Mouse (Mus musculus) neural tube, embryonic 13.5 days (tissue): ENCODE results near the gene 1700056E22Rik. TPM values are rescaled to one million over a fixed set of nuclear protein-coding genes. Genes with fewer than 3 reads are reported as not detected.

ENCODE experiments used
- ATAC-seq: fragments of 200-750 bp; cut with Nextera tagmentation; 2 replicates; pipeline ENCODE4 v1.8.0; 2017; ENCODE audit warnings: low read depth, mild to moderate bottlenecking, moderate TSS enrichment, moderate library complexity
- H3K27ac ChIP-seq: fragments of 300-500 bp; sonication (generic); replicated peaks from 2 replicates; pipeline ENCODE4 v1.5.1; 2015; ENCODE audit warnings: moderate library complexity, mild to moderate bottlenecking, inconsistent platforms
- H3K27me3 ChIP-seq: fragments of 300-500 bp; sonication (generic); 2 replicates; pipeline ENCODE4 v1.6.1; 2015; ENCODE audit warnings: mild to moderate bottlenecking, inconsistent platforms
- H3K36me3 ChIP-seq: fragments of 300-500 bp; sonication (generic); 2 replicates; pipeline ENCODE4 v1.6.1; 2015; ENCODE audit warnings: mild to moderate bottlenecking, inconsistent platforms
- H3K4me1 ChIP-seq: fragments of 300-500 bp; sonication (generic); replicated peaks from 2 replicates; pipeline ENCODE4 v1.6.1; 2015; ENCODE audit warnings: inconsistent platforms
- H3K4me2 ChIP-seq: fragments of 300-500 bp; sonication (generic); 2 replicates; pipeline ENCODE4 v1.6.1; 2015; ENCODE audit warnings: inconsistent platforms, mild to moderate bottlenecking, moderate library complexity
- H3K4me3 ChIP-seq: fragments of 300-500 bp; sonication (generic); 2 replicates; pipeline ENCODE4 v1.5.1; 2015; ENCODE audit warnings: mild to moderate bottlenecking, inconsistent platforms
- H3K9ac ChIP-seq: fragments of 300-500 bp; sonication (generic); 2 replicates; pipeline ENCODE4 v1.6.1; 2015; ENCODE audit warnings: moderate library complexity, mild to moderate bottlenecking, inconsistent platforms
- H3K9me3 ChIP-seq: fragments of 300-500 bp; sonication (generic); 2 replicates; pipeline ENCODE4 v1.6.1; 2016; ENCODE audit warnings: inconsistent platforms
- WGBS: fragments of 180-500 bp; shearing (Covaris S2); methylation state at CpG from one replicate; pipeline ENCODE4 v1.1.7; 2015; 5-methylcytosine and 5-hydroxymethylcytosine counted together
- polyA plus RNA-seq: library from polyadenylated mRNA; unstranded; fragments of >200 nt; fragmentation: Nextera tagmentation; extraction: Ambion mirVana; gene quantifications from 2 replicates; pipeline ENCODE4 v1.2.1, GENCODE M21; 2015

Gene 1700056E22Rik
- polyA plus RNA-seq, 1 experiment from 2014 or later: 0.89 TPM

DNA sequence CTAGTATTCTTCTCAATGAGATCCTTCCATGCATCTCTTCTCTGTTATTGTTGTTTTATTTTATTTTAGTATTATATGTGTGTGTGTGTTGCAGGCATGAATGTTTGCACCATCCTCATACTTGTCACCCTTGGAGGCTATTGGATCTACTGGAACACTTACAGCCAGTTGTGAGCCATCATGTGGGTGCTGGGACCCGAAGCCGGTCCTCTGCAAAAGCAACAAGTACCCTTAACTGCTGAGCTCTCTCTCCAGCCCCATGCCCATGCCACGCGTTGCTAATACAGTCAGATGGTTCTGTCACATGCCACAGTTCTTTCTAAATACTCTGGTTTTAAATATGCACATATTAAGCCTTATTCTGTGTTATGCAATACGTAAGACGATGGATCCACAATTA, 22.8 kb downstream of the 1700056E22Rik start:
- 96% methylated on average over 6 of the region's 6 CpGs for WGBS
- ATAC-seq: no peak
- Histone ChIP-seq H3K27me3 (no peaks in the 10 kb centered on the region), H3K4me1 (0 out of 2 replicates have a peak, but pooled peaks cover under 1% of the 10 kb centered on the region), H3K36me3 (no peaks in the 10 kb centered on the region), H3K9me3 (no peaks in the 10 kb centered on the region), H3K4me3 (no peak overlapping the region), H3K4me2 (no peak overlapping the region), H3K27ac (no peak overlapping the region), H3K9ac (no peak overlapping the region)

DNA sequence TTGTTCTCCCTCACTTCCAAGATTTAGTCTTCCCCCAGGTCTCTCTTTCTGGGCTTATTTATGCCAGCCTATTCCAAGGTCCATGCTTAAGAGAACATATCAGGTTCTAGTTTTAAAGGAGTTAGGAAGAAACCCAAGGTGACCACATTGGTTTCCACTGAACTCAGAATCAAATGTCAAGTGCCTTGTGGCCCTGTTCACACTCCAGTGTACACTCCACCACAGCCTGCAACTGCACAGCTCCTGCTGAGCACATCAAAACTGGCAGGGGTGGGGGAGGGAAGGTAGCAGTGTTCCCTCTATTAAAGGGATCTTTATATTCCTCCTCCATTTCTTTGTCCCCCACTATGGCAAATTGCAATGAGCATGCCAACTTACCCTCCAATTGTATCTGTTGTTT, 28.0 kb downstream of the 1700056E22Rik start:
- Histone ChIP-seq H3K4me2 (no peak overlapping the region), H3K27ac (no peak overlapping the region)

DNA sequence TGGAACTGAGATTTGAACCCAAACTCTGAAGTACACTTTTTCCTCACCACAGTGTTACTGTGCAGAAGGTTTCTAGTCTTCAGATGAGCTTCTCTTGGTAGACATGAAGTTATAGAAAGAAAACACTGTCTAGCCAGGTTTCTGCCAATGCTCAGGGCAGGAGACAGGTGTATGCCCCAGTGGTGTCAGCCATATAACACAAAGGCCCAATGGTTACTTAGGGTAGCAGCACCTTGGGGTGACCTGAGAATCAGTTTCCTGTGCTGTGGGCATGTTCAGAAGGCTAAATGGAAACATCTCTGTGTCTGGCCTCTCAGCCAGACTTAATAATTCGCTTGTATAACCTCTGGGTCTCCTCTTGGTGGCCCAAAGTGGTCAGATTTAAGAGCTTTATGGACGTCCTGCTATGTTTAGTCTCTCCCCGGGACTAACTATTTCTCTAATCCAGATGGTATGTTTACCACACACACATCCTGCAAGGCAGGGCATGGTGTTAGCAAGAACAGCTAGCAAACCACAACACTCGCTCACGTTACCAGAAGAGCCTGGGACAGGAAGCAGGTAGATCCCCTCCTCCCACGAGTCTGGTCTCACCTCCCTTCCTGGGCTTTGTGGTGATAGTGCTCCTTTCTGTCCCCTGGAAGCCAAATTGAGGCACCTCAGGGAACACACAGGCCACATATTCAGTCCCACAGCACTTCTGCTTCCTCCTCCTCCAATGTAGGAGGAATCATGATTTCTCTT, 28.6 kb downstream of the 1700056E22Rik start:
- 82% methylated on average over 6 of the region's 6 CpGs for WGBS
- H3K4me3 ChIP-seq: no peak overlapping the region
- H3K4me2 ChIP-seq: no peak overlapping the region
- H3K9ac ChIP-seq: no peak overlapping the region
- no peaks in the 10 kb centered on the region for H3K36me3 ChIP-seq
- no peaks in the 10 kb centered on the region for H3K27me3 ChIP-seq
- H3K9me3 ChIP-seq: no peaks in the 10 kb centered on the region
- 0 out of 2 replicates have a peak, but pooled peaks cover 7% of the 10 kb centered on the region for H3K4me1 ChIP-seq
- H3K27ac ChIP-seq: no peak overlapping the region
- no peak for ATAC-seq

More for the DNA sequence above, 28.0 kb downstream of the 1700056E22Rik start:
- H3K36me3 ChIP-seq: no peaks in the 10 kb centered on the region
- H3K27me3 ChIP-seq: no peaks in the 10 kb centered on the region
- ATAC-seq: no peak
- H3K9ac ChIP-seq: no peak overlapping the region
- no peak overlapping the region for H3K4me3 ChIP-seq
- H3K4me1 ChIP-seq: 0 out of 2 replicates have a peak, but pooled peaks cover 7% of the 10 kb centered on the region
- H3K9me3 ChIP-seq: no peaks in the 10 kb centered on the region

DNA sequence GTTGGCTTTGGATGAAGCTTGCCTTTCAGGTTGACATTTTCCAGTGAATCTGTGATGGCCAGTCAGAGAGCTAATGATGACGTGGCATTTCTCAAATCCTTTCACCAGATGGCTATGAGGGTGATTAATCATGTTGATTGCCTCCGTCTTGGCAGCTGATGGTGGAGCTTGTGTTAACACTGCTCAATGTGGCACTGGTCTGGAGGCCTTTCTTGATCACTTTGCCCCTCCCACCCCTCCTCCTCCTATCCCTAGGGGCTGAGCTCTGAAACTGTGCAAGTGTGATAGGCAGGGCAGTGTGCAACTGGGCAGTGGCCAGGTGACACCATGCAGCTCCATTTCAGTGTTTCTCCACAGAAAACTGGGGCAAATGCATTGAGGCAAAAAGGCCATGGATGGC, 29.8 kb downstream of the 1700056E22Rik start:
- H3K27ac ChIP-seq: no peak overlapping the region
- no peaks in the 10 kb centered on the region for H3K9me3 ChIP-seq
- 22% methylated on average over 2 of the region's 2 CpGs for WGBS
- no peaks in the 10 kb centered on the region for H3K27me3 ChIP-seq
- no peak overlapping the region for H3K4me3 ChIP-seq
- no peak for ATAC-seq
- 0 out of 2 replicates have a peak, but pooled peaks cover 7% of the 10 kb centered on the region for H3K4me1 ChIP-seq
- H3K9ac ChIP-seq: no peak overlapping the region
- H3K36me3 ChIP-seq: no peaks in the 10 kb centered on the region
- no peak overlapping the region for H3K4me2 ChIP-seq

DNA sequence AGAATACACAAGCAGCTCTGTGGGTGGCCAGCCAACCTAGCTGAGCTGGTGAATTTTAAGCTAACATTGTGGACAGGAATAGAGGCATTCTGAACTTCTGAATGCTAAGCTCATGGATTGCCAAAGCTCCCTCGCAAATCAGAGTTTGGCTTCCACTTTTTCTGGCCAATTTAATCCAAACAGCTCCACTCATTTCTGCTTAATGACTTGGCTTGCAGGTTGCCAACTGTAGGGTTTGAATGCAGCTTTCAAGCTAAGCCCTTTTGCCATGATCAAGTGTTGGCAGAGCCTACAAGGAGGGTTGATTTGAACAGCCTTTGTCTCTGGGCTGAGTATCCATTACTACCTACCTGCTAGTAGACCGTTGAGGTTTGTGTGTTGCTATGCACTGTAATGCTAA, 31.6 kb downstream of the 1700056E22Rik start:
- 0 out of 2 replicates have a peak, but pooled peaks cover 7% of the 10 kb centered on the region for H3K4me1 ChIP-seq
- H3K4me2 ChIP-seq: no peak overlapping the region

DNA sequence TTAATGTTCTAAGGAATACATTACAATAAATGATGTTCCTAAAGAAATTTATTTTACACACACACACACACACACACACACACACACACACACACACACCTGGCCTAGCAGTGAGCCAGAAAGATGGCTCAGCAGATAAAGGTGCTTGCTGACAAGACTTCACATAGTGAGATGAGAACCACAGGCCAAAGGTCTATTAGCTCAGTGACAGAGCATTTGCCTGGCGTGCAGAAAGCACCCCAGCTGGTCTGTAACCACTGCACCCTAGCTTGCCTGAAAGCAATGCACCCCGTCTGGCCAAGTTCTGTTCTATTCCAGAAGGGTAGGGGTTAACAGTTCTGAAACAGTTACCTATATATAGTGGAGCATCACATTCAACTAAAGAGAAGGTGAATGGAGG, 36.9 kb downstream of the 1700056E22Rik start:
- Histone ChIP-seq H3K27ac (no peak overlapping the region), H3K36me3 (no peaks in the 10 kb centered on the region), H3K9me3 (no peaks in the 10 kb centered on the region), H3K4me3 (no peak overlapping the region), H3K9ac (no peak overlapping the region), H3K4me1 (no peaks in the 10 kb centered on the region; the same call in 1 of the 2 replicates), H3K27me3 (no peaks in the 10 kb centered on the region), H3K4me2 (no peak overlapping the region)
- ATAC-seq: no peak
- 73% methylated on average over 2 of the region's 2 CpGs for WGBS

More for the DNA sequence above, 31.6 kb downstream of the 1700056E22Rik start:
- no peak overlapping the region for H3K27ac ChIP-seq
- ATAC-seq: no peak
- no peak overlapping the region for H3K4me3 ChIP-seq
- H3K27me3 ChIP-seq: no peaks in the 10 kb centered on the region
- WGBS: 82% methylated on average over 2 of the region's 2 CpGs
- H3K9ac ChIP-seq: no peak overlapping the region
- no peaks in the 10 kb centered on the region for H3K36me3 ChIP-seq
- H3K9me3 ChIP-seq: no peaks in the 10 kb centered on the region

DNA sequence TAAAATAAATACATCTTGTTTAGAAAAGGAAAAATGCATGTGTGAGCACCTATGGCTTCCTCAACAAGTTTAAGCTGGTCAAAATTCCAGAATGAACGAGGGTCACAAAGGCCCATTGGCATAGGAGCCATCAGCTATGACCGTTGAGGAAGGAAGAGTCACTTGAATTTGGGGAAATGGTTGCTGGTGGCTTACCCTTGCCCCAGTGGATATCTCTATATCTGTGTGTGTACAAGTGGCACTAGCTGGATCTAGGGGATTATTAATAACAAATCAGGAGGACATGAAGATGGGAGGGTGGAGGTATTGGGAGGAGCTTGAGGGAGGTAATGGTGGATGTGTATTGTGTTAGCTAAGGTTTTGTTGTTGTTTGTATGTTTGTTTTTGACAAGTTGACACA, 42.2 kb downstream of the 1700056E22Rik start:
- Histone ChIP-seq H3K27ac (no peak overlapping the region), H3K9me3 (no peaks in the 10 kb centered on the region), H3K9ac (no peak overlapping the region), H3K36me3 (no peaks in the 10 kb centered on the region), H3K4me2 (no peak overlapping the region), H3K27me3 (no peaks in the 10 kb centered on the region), H3K4me3 (no peak overlapping the region), H3K4me1 (no peaks in the 10 kb centered on the region; the same call in 1 of the 2 replicates)
- WGBS: 83% methylated on average over 2 of the region's 2 CpGs
- ATAC-seq: no peak

DNA sequence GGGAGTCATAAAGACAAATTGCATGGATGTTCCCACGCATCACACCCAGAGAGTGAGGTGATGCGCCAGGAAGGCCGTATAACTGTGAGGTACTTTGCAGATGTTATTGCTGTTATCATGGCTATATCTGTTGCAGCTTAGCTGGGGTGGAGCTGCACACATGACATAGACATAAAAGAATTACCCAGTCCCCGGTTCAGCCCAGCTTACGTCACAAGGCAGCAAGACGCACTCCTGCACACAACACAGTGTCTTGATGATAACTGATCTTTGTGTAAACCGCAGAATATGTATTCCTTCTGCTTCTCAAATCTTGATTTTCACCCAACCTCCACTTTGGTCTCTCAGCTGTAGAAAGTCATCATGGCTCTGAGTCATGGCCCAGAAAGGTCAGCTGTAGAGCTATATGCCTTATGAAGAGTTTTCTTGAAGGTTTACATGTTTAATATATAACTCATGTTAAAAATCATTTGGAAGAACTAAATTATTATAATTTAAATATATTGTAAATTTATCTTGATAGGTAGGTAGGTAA, 46.3 kb downstream of the 1700056E22Rik start:
- Histone ChIP-seq H3K27ac (no peak overlapping the region), H3K36me3 (no peaks in the 10 kb centered on the region), H3K9me3 (no peaks in the 10 kb centered on the region), H3K9ac (no peak overlapping the region), H3K4me3 (no peak overlapping the region), H3K27me3 (no peaks in the 10 kb centered on the region), H3K4me2 (no peak overlapping the region), H3K4me1 (no peaks in the 10 kb centered on the region)
- ATAC-seq: no peak
- 94% methylated on average over 7 of the region's 7 CpGs for WGBS

Other genes starting within 250 kb of the 1700056E22Rik start
- gene Dusp10, start 21.0 kb downstream of the 1700056E22Rik start, polyA plus RNA-seq: 6.7 and 6.8 TPM in 2 replicates